Mouse (Mus musculus): ENCODE data around the gene Kctd12. TPM values are rescaled to one million over a fixed set of nuclear protein-coding genes. Genes with fewer than 3 reads are reported as not detected.

The Kctd12 gene
- polyA plus RNA-seq, 1 experiment from 2014 or later: 15.9 TPM

DNA sequence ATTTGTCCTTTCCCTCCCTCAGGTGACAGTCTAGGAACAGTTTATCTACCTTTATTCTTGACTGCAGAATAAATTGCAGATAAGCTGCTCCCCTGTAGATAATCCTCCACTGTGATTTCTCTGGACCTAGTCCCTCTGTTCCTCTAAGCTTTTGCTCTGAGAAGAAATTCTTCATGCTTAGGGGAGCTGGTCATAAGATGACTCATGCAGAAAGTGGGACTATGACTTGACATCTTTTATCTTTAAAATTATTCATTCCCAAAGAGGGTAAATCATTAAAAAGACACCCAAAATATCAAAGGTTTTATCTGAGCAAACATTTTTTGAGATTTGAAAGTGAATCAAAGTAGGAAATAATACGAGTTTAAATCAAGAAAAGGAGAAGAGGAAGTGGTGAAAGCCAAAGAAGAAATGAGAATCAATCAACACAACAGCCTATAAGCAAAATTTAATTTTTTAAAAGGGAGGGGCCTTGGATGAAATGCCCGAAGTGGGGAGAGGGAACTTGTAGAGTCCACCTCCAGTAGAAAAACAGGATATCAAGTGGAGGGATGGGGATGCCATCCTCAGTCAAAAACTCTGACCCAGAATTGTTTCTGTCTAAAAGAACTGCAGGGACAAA lies 40.1 kb downstream of the Kctd12 start:
- H3K9me3 ChIP-seq (ENCODE audit: control insufficient read depth, low read length): no peaks in the 10 kb centered on the region
- H3K27me3 ChIP-seq (ENCODE audit: control insufficient read depth, insufficient read depth, low read length): no peaks in the 10 kb centered on the region
- no peak overlapping the region for H3K4me3 ChIP-seq (ENCODE audit: low read depth, low read length)
- no peak overlapping the region for H3K4me2 ChIP-seq (replicated peaks; ENCODE audit: low read depth, low read length)
- H3K4me1 ChIP-seq (replicated peaks; ENCODE audit: control insufficient read depth, insufficient read depth, low read length): no peaks in the 10 kb centered on the region
- H3K36me3 ChIP-seq (ENCODE audit: control insufficient read depth, insufficient read depth, low read length): no peaks in the 10 kb centered on the region
- DNase-seq (ENCODE audit: low spot score) (no peak), ATAC-seq (ENCODE audit: low FRiP score) (no peak)
- WGBS: 79% methylated on average over 2 of the region's 2 CpGs
- no peak overlapping the region for H3K27ac ChIP-seq (ENCODE audit: low read depth, low read length)
- H3K9ac ChIP-seq (ENCODE audit: low read depth, low read length): no peak overlapping the region

- DNase-seq (ENCODE audit: low spot score) (no peak), ATAC-seq (ENCODE audit: low FRiP score) (no peak)
- Histone ChIP-seq H3K27ac (ENCODE audit: low read depth, low read length) (no peak overlapping the region), H3K9me3 (ENCODE audit: control insufficient read depth, low read length) (no peaks in the 10 kb centered on the region), H3K9ac (ENCODE audit: low read depth, low read length) (no peak overlapping the region), H3K27me3 (ENCODE audit: control insufficient read depth, insufficient read depth, low read length) (no peaks in the 10 kb centered on the region), H3K4me3 (ENCODE audit: low read depth, low read length) (no peak overlapping the region), H3K36me3 (ENCODE audit: control insufficient read depth, insufficient read depth, low read length) (no peaks in the 10 kb centered on the region), H3K4me2 (replicated peaks; ENCODE audit: low read depth, low read length) (no peak overlapping the region), H3K4me1 (replicated peaks; ENCODE audit: control insufficient read depth, insufficient read depth, low read length) (no peaks in the 10 kb centered on the region)
- 86% methylated on average over 2 of the region's 2 CpGs for WGBS
Measured at GRCm38 (mm10) chr14:102934878-102935277, 47.6 kb downstream of the Kctd12 start.

DNA sequence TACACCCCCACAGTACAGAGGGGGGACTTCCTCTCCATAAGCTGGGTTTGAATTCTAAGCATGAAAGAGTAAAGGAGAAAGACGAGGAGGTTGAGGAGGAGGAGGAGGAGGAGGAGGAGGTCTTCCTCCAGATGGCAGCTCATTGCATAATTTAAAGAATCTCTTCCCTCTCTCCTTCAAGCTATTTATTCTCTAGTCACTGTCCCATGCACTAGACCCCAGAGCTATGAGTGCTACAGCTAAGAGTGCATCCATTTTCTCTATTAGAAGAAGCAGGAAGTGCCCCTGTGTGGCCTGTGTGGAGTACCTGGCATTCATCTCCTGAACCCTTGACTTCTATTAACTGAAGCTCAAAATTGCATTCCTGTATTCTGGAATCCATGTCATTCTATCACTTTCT lies 51.5 kb downstream of the Kctd12 start:
- Histone ChIP-seq H3K27ac (ENCODE audit: low read depth, low read length) (no peak overlapping the region), H3K4me1 (replicated peaks; ENCODE audit: control insufficient read depth, insufficient read depth, low read length) (no peaks in the 10 kb centered on the region), H3K9ac (ENCODE audit: low read depth, low read length) (no peak overlapping the region), H3K27me3 (ENCODE audit: control insufficient read depth, insufficient read depth, low read length) (no peaks in the 10 kb centered on the region), H3K4me2 (replicated peaks; ENCODE audit: low read depth, low read length) (no peak overlapping the region), H3K9me3 (ENCODE audit: control insufficient read depth, low read length) (no peaks in the 10 kb centered on the region), H3K36me3 (ENCODE audit: control insufficient read depth, insufficient read depth, low read length) (no peaks in the 10 kb centered on the region), H3K4me3 (ENCODE audit: low read depth, low read length) (no peak overlapping the region)
- no peak for DNase-seq (ENCODE audit: low spot score)
- WGBS: 55% methylated on average over 1 of the region's 1 CpGs
- no peak for ATAC-seq (ENCODE audit: low FRiP score)

GRCm38 (mm10) chr14:102929545-102929944 lies 52.9 kb downstream of the Kctd12 start:
- no peaks in the 10 kb centered on the region for H3K9me3 ChIP-seq (ENCODE audit: control insufficient read depth, low read length)
- no peaks in the 10 kb centered on the region for H3K4me1 ChIP-seq (replicated peaks; ENCODE audit: control insufficient read depth, insufficient read depth, low read length)
- no peak for DNase-seq (ENCODE audit: low spot score)
- H3K9ac ChIP-seq (ENCODE audit: low read depth, low read length): no peak overlapping the region
- no peak overlapping the region for H3K4me3 ChIP-seq (ENCODE audit: low read depth, low read length)
- WGBS: 84% methylated on average over 3 of the region's 3 CpGs
- no peak for ATAC-seq (ENCODE audit: low FRiP score)
- no peak overlapping the region for H3K27ac ChIP-seq (ENCODE audit: low read depth, low read length)
- H3K36me3 ChIP-seq (ENCODE audit: control insufficient read depth, insufficient read depth, low read length): no peaks in the 10 kb centered on the region
- no peaks in the 10 kb centered on the region for H3K27me3 ChIP-seq (ENCODE audit: control insufficient read depth, insufficient read depth, low read length)
- H3K4me2 ChIP-seq (replicated peaks; ENCODE audit: low read depth, low read length): no peak overlapping the region

DNA sequence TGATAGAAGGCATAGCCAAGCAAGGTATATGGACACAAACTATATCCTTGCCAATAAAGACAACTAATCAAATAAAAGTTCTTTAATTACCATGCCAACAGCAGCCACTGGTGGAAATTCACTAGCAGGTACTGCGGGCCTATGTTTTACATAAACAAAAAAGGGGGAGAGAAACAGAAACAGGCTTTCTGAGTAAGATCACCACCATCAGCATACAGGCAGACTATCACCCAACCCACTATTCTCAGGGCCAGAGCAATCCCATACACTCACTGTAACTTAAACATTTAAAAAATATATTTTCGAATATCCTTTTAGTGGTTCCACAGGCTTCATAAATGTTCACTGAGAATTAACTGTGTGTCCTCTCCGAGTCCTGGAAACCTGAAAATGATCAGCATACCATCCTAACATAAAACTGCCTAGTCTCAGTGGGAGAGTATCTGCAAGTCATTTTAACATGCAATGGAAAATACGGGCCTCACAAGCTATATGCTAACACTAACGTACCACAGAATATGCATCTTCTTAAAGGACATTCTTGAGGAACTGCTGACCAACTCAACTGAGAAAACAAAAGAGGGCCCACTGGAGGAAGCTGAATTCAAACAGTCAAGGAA lies 54.5 kb downstream of the Kctd12 start:
- Histone ChIP-seq H3K4me3 (ENCODE audit: low read depth, low read length) (no peak overlapping the region), H3K27ac (ENCODE audit: low read depth, low read length) (no peak overlapping the region), H3K9ac (ENCODE audit: low read depth, low read length) (no peak overlapping the region), H3K9me3 (ENCODE audit: control insufficient read depth, low read length) (no peaks in the 10 kb centered on the region), H3K36me3 (ENCODE audit: control insufficient read depth, insufficient read depth, low read length) (no peaks in the 10 kb centered on the region), H3K4me2 (replicated peaks; ENCODE audit: low read depth, low read length) (no peak overlapping the region), H3K27me3 (ENCODE audit: control insufficient read depth, insufficient read depth, low read length) (no peaks in the 10 kb centered on the region), H3K4me1 (replicated peaks; ENCODE audit: control insufficient read depth, insufficient read depth, low read length) (no peaks in the 10 kb centered on the region)
- DNase-seq (ENCODE audit: low spot score): no peak
- WGBS: 87% methylated on average over 5 of the region's 5 CpGs
- ATAC-seq (ENCODE audit: low FRiP score): no peak

Other genes with a start within 250 kb of the Kctd12 start
- not detected in 2 replicates for gene Acod1, start 64.3 kb upstream of the Kctd12 start, polyA plus RNA-seq (2014; fragmentation: Nextera tagmentation; extraction: Ambion mirVana)
- 29.3 and 32.2 TPM in 2 replicates for gene Cln5, start 87.6 kb upstream of the Kctd12 start, polyA plus RNA-seq (2014; fragmentation: Nextera tagmentation; extraction: Ambion mirVana)
- 25.7 and 30.9 TPM in 2 replicates for gene Fbxl3, start 116.9 kb upstream of the Kctd12 start, polyA plus RNA-seq (2014; fragmentation: Nextera tagmentation; extraction: Ambion mirVana)

All from hindbrain, embryonic 11.5 days (tissue).